Mouse (Mus musculus): ENCODE measurements around the gene Apol10b.

- TF ChIP-seq TAL1 (conservative IDR thresholded peaks at IDR 0.05; ENCODE audit: low read depth, low read length), result no peak
- no peak for TF ChIP-seq CTCF (IDR thresholded peaks at IDR 0.05; ENCODE audit: low read depth, low read length)
- no peak for TF ChIP-seq GATA2 (IDR thresholded peaks at IDR 0.05; ENCODE audit: borderline replicate concordance, low read depth, low read length)
Measured at GRCm38 (mm10) chr15:77588981-77589380, 6.9 kb downstream of the Apol10b start.
